Mouse (Mus musculus) erythroid progenitor cell, adult 5-6 weeks (primary cell): ENCODE results near the gene E2f8. TPM values are rescaled to one million over a fixed set of nuclear protein-coding genes. Genes with fewer than 3 reads are reported as not detected.

Experiments
- ATAC-seq: replicated peaks from 2 replicates; pipeline ENCODE4 v1.8.0; 2016; ENCODE audit warnings: moderate number of reproducible peaks, mild to moderate bottlenecking, moderate TSS enrichment, inconsistent platforms; ENCODE audit not compliant: poor library complexity, low FRiP score, severe bottlenecking
- total RNA-seq, 2 experiments: library from RNA; stranded (forward) in 1 of 2; stranded (reverse) in 1 of 2; fragments of 150-400 nt in 1 of 2; fragments of 186-747, 209-891 nt in 1 of 2; gene quantifications; 2 replicates each; pipeline versions ENCODE4 v1.2.3 to v1.2.4; 2015 to 2017; ENCODE audit warnings: low replicate concordance in 2 of 2

E2f8 gene
- total RNA-seq (2015; ENCODE audit: low replicate concordance), result 418 and 438 TPM in 2 replicates
- total RNA-seq (2017; ENCODE audit: low replicate concordance), result 278 and 339 TPM in 2 replicates

- ATAC-seq, result peak; percentile 66
These were observed at the start of gene E2f8 for GRCm38 (mm10) chr7:48881486-48881885. Gene E2f8 (minus strand): TSS chr7:48881596.

- no peak for ATAC-seq
These were observed 49.0 kb upstream of the E2f8 start for GRCm38 (mm10) chr7:48930399-48930798.

GRCm38 (mm10) chr7:48928364-48928763, 47.0 kb upstream of the E2f8 start:
- ATAC-seq, result peak; percentile 78

- ATAC-seq, result no peak
These were observed 43.8 kb upstream of the E2f8 start for GRCm38 (mm10) chr7:48925214-48925613.

- ATAC-seq, result no peak
These were observed 42.2 kb upstream of the E2f8 start for GRCm38 (mm10) chr7:48923620-48924019.

GRCm38 (mm10) chr7:48918389-48918788, 37.0 kb upstream of the E2f8 start:
- no peak for ATAC-seq

- no peak for ATAC-seq
These were observed 36.6 kb upstream of the E2f8 start for GRCm38 (mm10) chr7:48917988-48918387.

GRCm38 (mm10) chr7:48917463-48917862, 36.1 kb upstream of the E2f8 start:
- no peak for ATAC-seq

GRCm38 (mm10) chr7:48914630-48915506, 33.5 kb upstream of the E2f8 start:
- no peak for ATAC-seq

GRCm38 (mm10) chr7:48911146-48911545, 29.8 kb upstream of the E2f8 start:
- no peak for ATAC-seq

GRCm38 (mm10) chr7:48910282-48910681, 28.9 kb upstream of the E2f8 start:
- no peak for ATAC-seq

- no peak for ATAC-seq
These were observed 27.9 kb upstream of the E2f8 start for GRCm38 (mm10) chr7:48909342-48909671.

- ATAC-seq, result no peak
These were observed 27.3 kb upstream of the E2f8 start, which contains the start of gene Nav2 for GRCm38 (mm10) chr7:48908521-48909341. Gene Nav2 (plus strand): TSS chr7:48908716.

- no peak for ATAC-seq
These were observed 21.1 kb upstream of the E2f8 start for GRCm38 (mm10) chr7:48902454-48902853.

- ATAC-seq, result no peak
These were observed 19.2 kb upstream of the E2f8 start for GRCm38 (mm10) chr7:48900408-48901167.

GRCm38 (mm10) chr7:48898416-48898815, 17.0 kb upstream of the E2f8 start:
- no peak for ATAC-seq

- ATAC-seq, result no peak
These were observed 16.3 kb upstream of the E2f8 start for GRCm38 (mm10) chr7:48897539-48898163.

- no peak for ATAC-seq
These were observed 14.7 kb upstream of the E2f8 start for GRCm38 (mm10) chr7:48896051-48896450.

- ATAC-seq, result no peak
These were observed 14.1 kb upstream of the E2f8 start for GRCm38 (mm10) chr7:48895475-48895874.

- ATAC-seq, result no peak
These were observed 13.4 kb upstream of the E2f8 start for GRCm38 (mm10) chr7:48894763-48895162.
